Mouse (Mus musculus) hindbrain, embryonic 16.5 days (tissue): ENCODE data around the gene H2al1o. TPM values are rescaled to one million over a fixed set of nuclear protein-coding genes. Genes with fewer than 3 reads are reported as not detected.
"Not testable (repeated sequence)": the region's sequence is repeated elsewhere in the genome, so short reads cannot be mapped to it uniquely, and the experiment has no call there.

Source experiments
- ATAC-seq: fragments of 200-750 bp; cut with Nextera tagmentation; 2 replicates; pipeline ENCODE4 v1.8.0; 2017; ENCODE audit warnings: moderate TSS enrichment, moderate library complexity
- H3K27ac ChIP-seq: fragments of 300-500 bp; sonication (generic); 2 replicates; pipeline ENCODE4 v1.5.1; 2014; ENCODE audit warnings: low read depth, mild to moderate bottlenecking, control low read depth, low read length, moderate library complexity
- H3K27me3 ChIP-seq: fragments of 300-500 bp; sonication (generic); replicated peaks from 2 replicates; pipeline ENCODE4 v1.6.1; 2014; ENCODE audit warnings: low read length; ENCODE audit not compliant: control insufficient read depth, insufficient read depth
- H3K36me3 ChIP-seq: fragments of 300-500 bp; sonication (generic); 2 replicates; pipeline ENCODE4 v1.6.1; 2014; ENCODE audit warnings: mild to moderate bottlenecking, low read length, moderate library complexity, mixed read lengths; ENCODE audit not compliant: control insufficient read depth, insufficient read depth
- H3K4me1 ChIP-seq: fragments of 300-500 bp; sonication (generic); 2 replicates; pipeline ENCODE4 v1.6.1; 2014; ENCODE audit warnings: low read depth, low read length; ENCODE audit not compliant: control insufficient read depth, insufficient read depth
- H3K4me2 ChIP-seq: fragments of 300-500 bp; sonication (generic); 2 replicates; pipeline ENCODE4 v1.6.1; 2014; ENCODE audit warnings: mild to moderate bottlenecking, low read length, control low read depth, moderate library complexity
- H3K4me3 ChIP-seq: fragments of 300-500 bp; sonication (generic); 2 replicates; pipeline ENCODE4 v1.5.1; 2014; ENCODE audit warnings: mild to moderate bottlenecking, low read length, control low read depth, moderate library complexity
- H3K9ac ChIP-seq: fragments of 300-500 bp; sonication (generic); 2 replicates; pipeline ENCODE4 v1.6.1; 2014; ENCODE audit warnings: low read depth, mild to moderate bottlenecking, control low read depth, low read length, moderate library complexity
- H3K9me3 ChIP-seq: fragments of 300-500 bp; sonication (generic); 2 replicates; pipeline ENCODE4 v1.6.1; 2014; ENCODE audit warnings: mild to moderate bottlenecking, low read length, moderate library complexity; ENCODE audit not compliant: control insufficient read depth
- WGBS: fragments of 180-500 bp; shearing (Covaris S2); extraction: QIAGEN DNeasy Blood & Tissue Kit; methylation state at CpG from one replicate; pipeline ENCODE4 v1.1.7; 2014; 5-methylcytosine and 5-hydroxymethylcytosine counted together
- polyA plus RNA-seq: library from polyadenylated mRNA; unstranded; fragments of >200 nt; fragmentation: Nextera tagmentation; extraction: Ambion mirVana; gene quantifications from 2 replicates; pipeline ENCODE4 v1.2.1, GENCODE M21; 2015

Gene H2al1o
- polyA plus RNA-seq = not detected in 2 replicates

- WGBS = 91% methylated on average over 3 of the region's 3 CpGs
- ATAC-seq, H3K27me3 ChIP-seq, H3K9ac ChIP-seq, H3K36me3 ChIP-seq, H3K4me3 ChIP-seq, H3K4me1 ChIP-seq, H3K4me2 ChIP-seq, H3K27ac ChIP-seq, H3K9me3 ChIP-seq: not testable (repeated sequence)
Observed at GRCm38 (mm10) chrX:9572309-9572708, at the start of gene H2al1o. Gene H2al1o (minus strand): TSS chrX:9572409.

DNA sequence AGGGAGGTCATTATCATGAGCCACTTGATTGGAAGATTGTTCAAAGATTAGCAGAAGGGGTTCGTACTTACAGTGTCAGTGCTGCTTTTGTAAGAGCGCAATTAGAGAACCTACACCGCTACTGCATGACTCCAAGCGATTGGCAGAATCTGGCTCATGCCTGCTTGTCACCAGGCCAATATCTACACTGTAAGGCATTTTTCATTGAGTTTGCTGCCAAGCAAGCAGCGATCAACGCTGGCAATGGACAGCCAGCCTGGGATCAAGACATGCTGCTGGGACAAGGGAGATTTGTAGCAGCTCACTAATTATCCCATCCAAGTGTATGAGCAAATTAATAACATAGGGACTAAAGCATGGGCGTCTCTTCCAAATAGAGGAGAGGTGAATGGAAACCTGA is 25.8 kb upstream of the H2al1o start:
- H3K4me3 ChIP-seq, H3K27me3 ChIP-seq, ATAC-seq, H3K36me3 ChIP-seq, H3K9me3 ChIP-seq, H3K27ac ChIP-seq, H3K4me2 ChIP-seq, H3K4me1 ChIP-seq, H3K9ac ChIP-seq: not testable (repeated sequence)
- 89% methylated on average over 7 of the region's 7 CpGs for WGBS

- ATAC-seq = no peak
- no peaks in the 10 kb centered on the region for H3K27me3 ChIP-seq
- H3K27ac ChIP-seq = no peak overlapping the region
- H3K9me3 ChIP-seq = no peaks in the 10 kb centered on the region
- H3K4me1 ChIP-seq = no peaks in the 10 kb centered on the region
- no peak overlapping the region for H3K9ac ChIP-seq
- no peaks in the 10 kb centered on the region for H3K36me3 ChIP-seq
- H3K4me2 ChIP-seq = no peak overlapping the region
- WGBS = 90% methylated on average over 3 of the region's 3 CpGs
- no peak overlapping the region for H3K4me3 ChIP-seq
Observed at GRCm38 (mm10) chrX:9536881-9537280, 35.3 kb downstream of the H2al1o start.

Other genes starting within 250 kb of the H2al1o start
- not detected in 2 replicates for gene H2al1k, start 221.8 kb downstream of the H2al1o start, polyA plus RNA-seq
- 0.64 and 0.70 TPM in 2 replicates for gene Cybb, start 84.6 kb downstream of the H2al1o start, polyA plus RNA-seq
- gene Dynlt3, start 90.6 kb upstream of the H2al1o start, polyA plus RNA-seq = 48.8 and 57.7 TPM in 2 replicates